Mouse (Mus musculus): ENCODE data around the gene Gipc3.

DNA sequence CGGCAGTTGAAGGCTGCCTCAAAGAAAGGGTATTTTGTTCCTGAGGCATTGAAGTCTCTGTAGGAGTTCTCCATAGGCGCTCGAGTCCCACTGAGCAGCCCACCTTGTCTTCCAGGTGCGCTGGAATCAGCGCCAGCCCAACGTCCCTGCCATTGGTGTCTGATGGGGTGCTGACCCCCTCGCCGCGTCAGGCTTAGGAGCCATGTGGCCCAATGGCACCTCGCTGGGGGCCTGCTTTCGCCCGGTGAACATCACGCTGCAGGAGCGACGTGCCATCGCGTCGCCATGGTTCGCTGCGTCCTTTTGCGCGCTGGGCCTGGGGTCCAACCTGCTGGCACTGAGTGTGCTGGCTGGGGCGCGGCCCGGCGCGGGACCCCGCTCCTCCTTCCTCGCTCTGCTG, 10.8 kb downstream of the Gipc3 start:
- TF ChIP-seq GATA1 (IDR thresholded peaks at IDR 0.05; ENCODE audit: low read length), result no peak
- no peak for TF ChIP-seq TAL1 (IDR thresholded peaks at IDR 0.05; ENCODE audit: low read length)
